Mouse (Mus musculus): Measurements from ENCODE around the gene Ubap1l. TPM values are rescaled to one million over a fixed set of nuclear protein-coding genes. Genes with fewer than 3 reads are reported as not detected.

Ubap1l gene
- polyA plus RNA-seq, 1 experiment: 7.7 TPM

DNA sequence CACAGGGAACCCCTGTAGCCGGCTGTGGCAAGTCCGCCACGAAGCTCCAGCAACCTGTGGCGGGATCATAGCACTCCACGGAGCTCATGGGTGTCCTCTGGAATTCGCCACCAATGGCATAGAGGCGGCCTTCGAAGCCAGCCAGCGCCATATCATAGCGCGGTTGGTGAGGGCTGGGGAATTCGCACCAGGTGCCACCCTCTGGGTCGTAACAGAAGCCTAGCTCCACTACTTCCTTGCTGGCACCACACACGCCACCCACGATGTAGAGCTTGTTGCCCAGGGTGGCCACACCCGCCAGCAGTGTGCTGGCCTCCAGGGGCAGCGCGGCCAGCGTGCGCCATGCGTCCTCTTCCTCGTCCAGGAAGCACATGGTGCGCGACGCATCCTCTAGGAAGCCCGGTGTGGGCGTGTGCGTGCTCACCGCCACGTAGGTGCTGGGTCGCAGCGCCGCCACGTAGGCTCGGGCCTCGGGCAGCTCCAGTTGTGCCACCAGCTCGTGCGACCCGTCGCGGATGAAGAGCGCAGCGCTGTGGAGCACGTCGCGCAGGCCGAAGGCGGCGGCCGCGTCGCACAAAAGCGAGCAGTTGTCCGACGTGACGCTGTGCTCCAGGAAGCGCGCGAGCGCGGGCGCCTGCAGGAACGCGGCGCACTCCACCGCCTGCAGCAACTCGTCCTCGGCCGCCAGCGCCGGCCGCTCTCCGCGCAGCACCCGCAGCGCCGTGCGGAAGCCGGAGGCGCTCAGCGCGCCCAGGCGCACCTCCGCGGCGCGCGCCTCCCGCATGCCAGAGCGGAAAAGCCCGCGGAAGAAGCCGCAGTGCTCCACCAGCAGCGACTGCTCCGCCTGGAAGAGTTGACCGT is 30.1 kb downstream of the Ubap1l start:
- no peaks in the 10 kb centered on the region for H3K4me1 ChIP-seq (ENCODE audit: control insufficient read depth, insufficient read depth, low read length)
- no peak overlapping the region for H3K27ac ChIP-seq (ENCODE audit: insufficient read depth, low read length)
- TF ChIP-seq CTCF (IDR thresholded peaks at IDR 0.05; ENCODE audit: extremely low read depth, insufficient read depth, low read length) (no peak), POLR2A (IDR thresholded peaks at IDR 0.05; ENCODE audit: extremely low read depth, insufficient read depth, low read length) (no peak)
- no peak overlapping the region for H3K4me3 ChIP-seq (ENCODE audit: insufficient read depth, low read length)

DNA sequence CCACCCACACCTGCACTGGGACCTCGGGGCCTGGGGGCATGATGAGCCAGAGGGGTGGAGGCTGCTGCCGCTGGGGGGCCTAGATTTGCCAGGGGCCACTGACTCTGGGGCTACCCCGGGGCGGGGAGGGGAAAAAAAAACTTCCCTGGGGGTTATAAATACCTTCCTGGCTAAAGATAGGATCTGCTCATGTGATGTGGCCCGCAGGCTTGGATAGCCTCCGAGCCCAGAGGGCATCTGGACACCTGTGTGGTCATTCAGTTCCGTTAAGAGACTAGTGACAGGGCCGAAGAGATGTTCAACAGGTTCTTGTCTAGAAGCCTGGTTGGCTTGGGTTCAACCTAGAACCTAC is 30.7 kb downstream of the Ubap1l start, which contains the start of gene Kbtbd13:
TSS of gene Kbtbd13 (minus strand) at position 40 of the 352 bp plus-strand sequence.
- TF ChIP-seq CTCF (IDR thresholded peaks at IDR 0.05; ENCODE audit: extremely low read depth, insufficient read depth, low read length) (no peak), POLR2A (IDR thresholded peaks at IDR 0.05; ENCODE audit: extremely low read depth, insufficient read depth, low read length) (no peak)
- no peak within 1 kb of the TSS for H3K4me3 ChIP-seq (ENCODE audit: insufficient read depth, low read length)

DNA sequence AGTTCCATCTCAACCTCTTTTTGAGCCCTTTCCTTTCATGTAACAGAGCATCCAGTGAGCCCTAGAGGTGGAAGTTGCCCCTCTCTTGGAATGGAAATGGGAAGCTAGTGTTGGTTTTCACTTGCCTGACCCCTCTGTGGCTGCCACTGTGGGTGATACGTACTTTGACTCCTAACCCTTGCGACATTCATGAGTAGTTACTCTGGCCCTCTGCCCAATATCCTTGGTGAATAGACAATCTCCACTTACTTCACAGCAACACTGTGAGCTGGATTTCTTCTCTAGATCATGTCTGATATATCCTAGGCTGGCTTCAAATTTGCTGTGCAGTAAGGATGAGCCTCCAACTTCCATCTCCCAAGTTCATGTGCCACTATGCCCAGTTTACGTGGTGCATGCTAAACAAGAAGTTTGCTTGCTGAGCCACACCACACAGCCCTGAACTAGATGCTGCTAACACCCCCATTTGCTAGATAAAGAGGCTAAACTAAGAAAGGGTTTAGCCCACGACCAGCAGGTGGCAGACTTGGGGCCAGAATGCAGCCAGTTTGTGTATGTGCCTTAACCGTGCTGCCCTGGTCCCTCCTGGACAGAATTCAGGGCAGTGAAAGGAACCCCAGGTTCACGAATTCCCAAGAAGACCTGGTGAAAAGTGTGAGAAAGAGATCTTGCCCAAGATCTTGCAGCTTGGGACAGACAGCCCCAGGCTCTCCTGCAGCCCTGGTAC is 32.0 kb downstream of the Ubap1l start:
- Histone ChIP-seq H3K27ac (ENCODE audit: insufficient read depth, low read length) (no peak overlapping the region), H3K4me3 (ENCODE audit: insufficient read depth, low read length) (no peak overlapping the region), H3K4me1 (ENCODE audit: control insufficient read depth, insufficient read depth, low read length) (no peaks in the 10 kb centered on the region)
- no peak for TF ChIP-seq POLR2A (IDR thresholded peaks at IDR 0.05; ENCODE audit: extremely low read depth, insufficient read depth, low read length)
- peak; percentile 75 for TF ChIP-seq CTCF (IDR thresholded peaks at IDR 0.05; ENCODE audit: extremely low read depth, insufficient read depth, low read length)

More for the DNA sequence above, 30.7 kb downstream of the Ubap1l start, which contains the start of gene Kbtbd13:
- no peak within 1 kb of the TSS for H3K27ac ChIP-seq (ENCODE audit: insufficient read depth, low read length)
- H3K4me1 ChIP-seq (ENCODE audit: control insufficient read depth, insufficient read depth, low read length): no peaks in the 10 kb centered on the region

DNA sequence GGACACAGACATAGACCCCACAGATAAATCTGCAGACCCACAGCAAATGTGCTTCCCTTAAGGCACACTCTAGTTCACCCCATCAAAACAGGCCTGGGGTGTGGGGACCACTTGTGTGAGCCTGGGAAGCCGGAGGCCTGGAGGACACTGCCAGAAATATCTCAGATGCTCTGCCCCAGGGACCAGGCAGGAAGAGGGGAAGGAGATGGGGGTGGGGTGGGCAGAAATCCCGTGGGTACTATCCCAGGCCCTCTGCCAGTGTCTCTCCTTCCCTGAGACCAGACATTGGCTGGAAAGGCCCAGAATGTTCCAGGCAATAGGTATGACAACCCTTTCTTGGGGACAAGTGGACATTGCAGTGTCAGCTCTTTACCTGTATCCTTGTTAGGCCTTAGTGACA is 32.8 kb downstream of the Ubap1l start:
- no peak overlapping the region for H3K4me3 ChIP-seq (ENCODE audit: insufficient read depth, low read length)
- peaks cover 2% of the 10 kb centered on the region; the same call in 1 of the 2 replicates for H3K4me1 ChIP-seq (ENCODE audit: control insufficient read depth, insufficient read depth, low read length)
- TF ChIP-seq CTCF (IDR thresholded peaks at IDR 0.05; ENCODE audit: extremely low read depth, insufficient read depth, low read length) (no peak), POLR2A (IDR thresholded peaks at IDR 0.05; ENCODE audit: extremely low read depth, insufficient read depth, low read length) (no peak)
- H3K27ac ChIP-seq (ENCODE audit: insufficient read depth, low read length): no peak overlapping the region

DNA sequence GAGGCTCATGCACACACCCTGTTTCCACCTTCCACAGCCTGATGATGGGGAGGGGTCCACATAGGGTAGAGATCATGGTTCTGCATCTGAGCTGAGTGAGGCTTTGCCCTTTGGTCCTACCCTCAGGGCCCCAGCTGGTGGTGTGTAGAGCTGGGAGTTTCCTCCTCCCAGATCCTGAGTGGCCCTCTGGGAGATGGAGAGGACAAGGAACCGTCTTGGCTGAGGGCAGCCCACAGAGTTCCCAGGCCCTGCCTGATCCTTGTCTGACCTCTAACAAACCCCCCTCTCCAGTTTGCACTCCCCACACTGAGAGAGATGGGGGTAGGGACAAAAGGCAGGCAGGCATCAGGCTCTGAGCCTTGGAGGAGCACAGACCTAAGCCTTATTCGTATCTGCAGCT is 33.5 kb downstream of the Ubap1l start:
- TF ChIP-seq CTCF (IDR thresholded peaks at IDR 0.05; ENCODE audit: extremely low read depth, insufficient read depth, low read length) (no peak), POLR2A (IDR thresholded peaks at IDR 0.05; ENCODE audit: extremely low read depth, insufficient read depth, low read length) (no peak)
- H3K27ac ChIP-seq (ENCODE audit: insufficient read depth, low read length): no peak overlapping the region
- H3K4me3 ChIP-seq (ENCODE audit: insufficient read depth, low read length): no peak overlapping the region

DNA sequence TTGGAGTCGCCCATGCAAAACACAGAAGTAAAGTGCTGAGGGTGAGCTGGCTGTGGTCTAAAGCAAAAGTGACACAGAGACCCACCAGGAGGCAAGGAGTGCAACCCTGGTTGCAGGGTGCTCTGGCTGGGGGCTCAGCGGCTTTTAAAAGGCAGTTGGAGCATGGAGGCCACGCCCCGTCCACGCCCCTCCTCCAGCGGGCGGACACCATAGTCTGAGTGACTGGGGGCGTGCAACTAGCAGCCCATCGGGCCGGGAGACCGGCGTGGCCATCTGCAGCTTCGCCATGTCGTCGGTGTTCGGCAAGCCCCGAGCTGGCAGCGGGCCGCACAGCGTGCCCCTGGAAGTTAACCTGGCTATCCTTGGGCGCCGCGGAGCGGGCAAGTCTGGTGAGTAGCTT is 37.4 kb downstream of the Ubap1l start, which contains the start of gene Rasl12:
TSS of gene Rasl12 (plus strand) at position 228 of the 400 bp plus-strand sequence.
- no peak within 1 kb of the TSS for H3K27ac ChIP-seq (ENCODE audit: insufficient read depth, low read length)
- H3K4me1 ChIP-seq (ENCODE audit: control insufficient read depth, insufficient read depth, low read length): peaks cover 2% of the 10 kb centered on the region; the same call in 1 of the 2 replicates
- H3K4me3 ChIP-seq (ENCODE audit: insufficient read depth, low read length): peak within 1 kb of the TSS; percentile 62
- TF ChIP-seq CTCF (IDR thresholded peaks at IDR 0.05; ENCODE audit: extremely low read depth, insufficient read depth, low read length) (no peak), POLR2A (IDR thresholded peaks at IDR 0.05; ENCODE audit: extremely low read depth, insufficient read depth, low read length) (0 out of 2 replicates have a peak, but pooled peaks have one; percentile 23)

More for the DNA sequence above, 33.5 kb downstream of the Ubap1l start:
- peaks cover 2% of the 10 kb centered on the region; the same call in 1 of the 2 replicates for H3K4me1 ChIP-seq (ENCODE audit: control insufficient read depth, insufficient read depth, low read length)

DNA sequence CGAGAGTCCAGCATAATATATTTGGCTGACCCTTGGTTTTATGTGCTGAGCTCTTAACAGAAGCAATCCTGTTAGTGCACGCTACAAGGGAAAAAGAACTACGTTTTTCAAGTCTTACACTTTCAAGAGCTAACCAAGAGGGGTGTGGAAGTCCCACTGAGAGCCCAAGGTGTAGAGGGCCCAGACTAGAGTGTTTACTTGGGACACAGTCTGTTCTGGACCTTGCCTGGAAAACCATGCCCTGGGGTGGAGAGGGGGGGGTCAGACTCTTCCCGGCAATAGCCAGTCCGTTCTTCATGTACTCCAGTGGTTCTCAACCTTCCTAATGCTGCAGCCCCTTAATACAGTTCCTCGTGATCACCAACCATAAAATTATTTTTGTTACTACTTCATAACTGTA is 39.1 kb downstream of the Ubap1l start:
- no peak for TF ChIP-seq CTCF (IDR thresholded peaks at IDR 0.05; ENCODE audit: extremely low read depth, insufficient read depth, low read length)
- TF ChIP-seq POLR2A (IDR thresholded peaks at IDR 0.05; ENCODE audit: extremely low read depth, insufficient read depth, low read length): no peak
- peaks cover 4% of the 10 kb centered on the region; the same call in 1 of the 2 replicates for H3K4me1 ChIP-seq (ENCODE audit: control insufficient read depth, insufficient read depth, low read length)
- H3K4me3 ChIP-seq (ENCODE audit: insufficient read depth, low read length): no peak overlapping the region
- H3K27ac ChIP-seq (ENCODE audit: insufficient read depth, low read length): no peak overlapping the region

DNA sequence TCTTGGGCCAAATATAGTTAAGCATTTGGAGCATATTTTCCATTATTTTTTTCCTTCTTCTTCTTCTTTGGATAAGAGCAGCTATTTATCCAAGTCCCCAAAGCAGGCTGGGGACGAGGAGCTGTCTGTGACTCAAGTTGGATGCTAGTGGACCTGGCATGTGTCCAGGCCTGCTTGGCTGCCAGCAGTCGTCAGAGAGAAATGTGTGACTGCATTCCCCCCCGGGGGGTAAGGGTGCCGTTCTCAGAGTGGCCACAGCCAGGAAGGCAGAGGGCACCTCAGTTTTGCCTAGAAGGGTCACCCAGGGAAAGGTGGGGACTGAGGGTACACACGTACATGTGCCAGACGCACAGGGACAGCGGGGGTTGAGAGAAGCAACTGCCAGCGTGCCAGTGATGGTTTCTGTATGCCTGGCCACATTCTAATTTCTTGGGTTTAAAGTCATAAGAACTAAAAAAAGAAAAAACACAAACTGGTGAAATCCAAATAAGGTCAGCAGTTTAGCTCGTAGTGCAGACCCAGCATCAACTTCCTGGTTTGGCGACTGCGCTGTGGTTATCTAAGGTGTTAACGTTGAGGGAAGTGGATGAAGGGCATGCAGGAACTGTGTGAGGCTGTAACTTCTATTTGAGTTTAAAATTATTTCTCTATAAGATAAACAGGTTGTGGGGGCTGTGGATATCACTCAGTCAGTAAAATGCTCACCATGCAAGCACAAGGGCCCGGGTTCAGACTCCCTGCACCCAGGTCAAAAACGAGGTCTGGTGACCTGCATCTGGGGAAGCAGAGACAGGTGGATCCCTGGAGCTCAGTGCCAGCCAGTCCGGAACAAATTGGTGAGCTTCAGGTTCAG is 43.7 kb downstream of the Ubap1l start:
- Histone ChIP-seq H3K4me3 (ENCODE audit: insufficient read depth, low read length) (no peak overlapping the region), H3K4me1 (ENCODE audit: control insufficient read depth, insufficient read depth, low read length) (peaks cover 1% of the 10 kb centered on the region; the same call in 1 of the 2 replicates), H3K27ac (ENCODE audit: insufficient read depth, low read length) (no peak overlapping the region)

DNA sequence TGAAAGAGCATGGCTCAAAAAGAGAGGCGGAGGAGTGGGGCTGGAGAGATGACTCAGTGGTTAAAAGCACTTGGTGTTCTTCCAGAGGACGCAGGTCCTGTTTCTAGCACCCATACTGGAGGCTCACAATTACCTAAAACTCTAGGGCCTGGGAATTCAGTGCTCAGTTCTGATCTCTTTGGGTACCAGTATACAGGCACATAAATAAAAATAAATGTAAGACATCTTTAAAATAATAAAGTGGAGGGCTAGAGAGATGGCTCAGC is 44.3 kb downstream of the Ubap1l start:
- Histone ChIP-seq H3K4me3 (ENCODE audit: insufficient read depth, low read length) (no peak overlapping the region), H3K27ac (ENCODE audit: insufficient read depth, low read length) (no peak overlapping the region), H3K4me1 (ENCODE audit: control insufficient read depth, insufficient read depth, low read length) (peaks cover 1% of the 10 kb centered on the region; the same call in 1 of the 2 replicates)
- no peak for TF ChIP-seq POLR2A (IDR thresholded peaks at IDR 0.05; ENCODE audit: extremely low read depth, insufficient read depth, low read length)
- TF ChIP-seq CTCF (IDR thresholded peaks at IDR 0.05; ENCODE audit: extremely low read depth, insufficient read depth, low read length): no peak

More for the DNA sequence above, 43.7 kb downstream of the Ubap1l start:
- TF ChIP-seq CTCF (IDR thresholded peaks at IDR 0.05; ENCODE audit: extremely low read depth, insufficient read depth, low read length) (no peak), POLR2A (IDR thresholded peaks at IDR 0.05; ENCODE audit: extremely low read depth, insufficient read depth, low read length) (no peak)
